Mouse (Mus musculus) left cerebral cortex, postnatal 10 days (tissue): ENCODE data around the gene Tmpo. TPM values are rescaled to one million over a fixed set of nuclear protein-coding genes. Genes with fewer than 3 reads are reported as not detected.

Experiments
- total RNA-seq, 2 experiments: library from RNA; stranded (reverse); gene quantifications; 2 replicates each; pipeline ENCODE4 v1.2.3; 2021

Tmpo gene
- total RNA-seq, 2 experiments from 2014 or later: 36.6 to 38.2 TPM

Other genes starting within 250 kb of the Tmpo start
- gene Apaf1, start 98.5 kb downstream of the Tmpo start, total RNA-seq: 10 to 100 TPM; 18.2 to 19.3 TPM
- 10 to 100 TPM; 10.7 TPM for gene Ikbip, start 98.4 kb downstream of the Tmpo start, total RNA-seq
- gene Slc25a3, start 57.3 kb downstream of the Tmpo start, total RNA-seq: 100 to 1,000 TPM; 550 to 584 TPM